Mouse (Mus musculus) small intestine, adult 2 months (tissue): Measurements from ENCODE around the gene Aph1a.

ENCODE experiments used
- CTCF ChIP-seq: fragments of 200-500 bp; IDR thresholded peaks from 2 replicates; pipeline ENCODE4 v1.5.1; 2012; ENCODE audit warnings: low read depth, mild to moderate bottlenecking, control low read depth, inconsistent platforms, low read length, moderate library complexity, mixed read lengths; ENCODE audit not compliant: insufficient replicate concordance, insufficient read length; ENCODE audit errors: extremely low read depth
- POLR2A ChIP-seq: fragments of 200-500 bp; IDR thresholded peaks from 2 replicates; pipeline ENCODE4 v1.6.1; 2012; ENCODE audit warnings: low read depth, mild to moderate bottlenecking, control low read depth, inconsistent platforms, low read length, moderate library complexity

DNA sequence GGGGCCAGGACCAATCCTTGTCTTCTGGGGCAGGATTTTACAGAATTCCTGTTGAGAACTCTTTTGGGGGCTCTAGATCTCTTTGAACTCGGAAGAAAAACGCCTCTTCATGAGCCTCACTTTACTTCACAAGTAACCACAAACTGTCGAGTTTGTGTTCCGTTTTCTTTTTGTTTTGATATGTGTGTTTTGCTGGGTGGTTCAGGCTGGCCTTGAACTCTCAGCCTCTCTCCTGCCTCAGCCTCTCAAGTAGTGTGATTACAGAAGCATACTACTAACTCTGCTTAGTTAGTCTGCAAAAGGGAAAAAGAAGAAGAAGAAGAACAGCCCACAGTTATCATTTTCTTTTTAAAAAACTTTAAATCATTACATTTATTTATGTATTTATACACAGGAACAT lies 30.4 kb downstream of the Aph1a start:
- TF ChIP-seq CTCF = no peak
- TF ChIP-seq POLR2A = no peak
